Mouse (Mus musculus): ENCODE measurements around the gene Bace2. TPM values are rescaled to one million over a fixed set of nuclear protein-coding genes. Genes with fewer than 3 reads are reported as not detected.
A peak's percentile ranks its signal among the peaks of the same experiment; 100 is the strongest.

The Bace2 gene
- 2.1 and 2.3 TPM in 2 replicates for polyA plus RNA-seq (2015; fragmentation: Nextera tagmentation; extraction: Ambion mirVana)

GRCm38 (mm10) chr16:97356499-97357187 is at the start of gene Bace2:
Gene Bace2 (plus strand): TSS chr16:97356742.
- peak within 1 kb of the TSS; percentile 55 for H3K4me3 ChIP-seq (replicated peaks)
- peak; percentile 79 for ATAC-seq
- under 1% methylated on average over 58 of the region's 58 CpGs for WGBS

GRCm38 (mm10) chr16:97307594-97307993 is 48.9 kb upstream of the Bace2 start:
- H3K27me3 ChIP-seq, result no peaks in the 10 kb centered on the region
- H3K9me3 ChIP-seq, result no peaks in the 10 kb centered on the region
- no peaks in the 10 kb centered on the region for H3K4me1 ChIP-seq (replicated peaks)
- 68% methylated on average over 4 of the region's 4 CpGs for WGBS
- no peak overlapping the region for H3K9ac ChIP-seq (replicated peaks)
- no peak overlapping the region for H3K27ac ChIP-seq
- H3K36me3 ChIP-seq, result no peaks in the 10 kb centered on the region
- no peak overlapping the region for H3K4me2 ChIP-seq (replicated peaks)
- ATAC-seq, result no peak
- H3K4me3 ChIP-seq (replicated peaks), result no peak overlapping the region

More at GRCm38 (mm10) chr16:97356499-97357187, at the start of gene Bace2:
- Histone ChIP-seq H3K27ac (no peak within 1 kb of the TSS), H3K27me3 (peaks cover 59% of the 10 kb centered on the region), H3K4me2 (replicated peaks) (peak within 1 kb of the TSS; percentile 100), H3K36me3 (no peaks in the 10 kb centered on the region), H3K9me3 (no peaks in the 10 kb centered on the region), H3K4me1 (replicated peaks) (peaks cover 26% of the 10 kb centered on the region), H3K9ac (replicated peaks) (peak within 1 kb of the TSS; percentile 63)

GRCm38 (mm10) chr16:97309796-97310569 is 46.6 kb upstream of the Bace2 start:
- Histone ChIP-seq H3K4me3 (replicated peaks) (no peak overlapping the region), H3K9me3 (no peaks in the 10 kb centered on the region), H3K4me1 (replicated peaks) (0 out of 2 replicates have a peak, but pooled peaks cover 5% of the 10 kb centered on the region), H3K36me3 (no peaks in the 10 kb centered on the region), H3K9ac (replicated peaks) (no peak overlapping the region), H3K27ac (no peak overlapping the region), H3K27me3 (no peaks in the 10 kb centered on the region), H3K4me2 (replicated peaks) (no peak overlapping the region)
- ATAC-seq, result no peak
- WGBS, result 68% methylated on average over 4 of the region's 4 CpGs

GRCm38 (mm10) chr16:97310570-97310846 is 46.0 kb upstream of the Bace2 start:
- H3K9ac ChIP-seq (replicated peaks), result no peak overlapping the region
- no peak for ATAC-seq
- 88% methylated on average over 1 of the region's 1 CpGs for WGBS
- no peaks in the 10 kb centered on the region for H3K9me3 ChIP-seq
- no peaks in the 10 kb centered on the region for H3K27me3 ChIP-seq
- no peak overlapping the region for H3K27ac ChIP-seq
- H3K4me2 ChIP-seq (replicated peaks), result no peak overlapping the region
- no peaks in the 10 kb centered on the region for H3K36me3 ChIP-seq
- no peak overlapping the region for H3K4me3 ChIP-seq (replicated peaks)
- 0 out of 2 replicates have a peak, but pooled peaks cover 5% of the 10 kb centered on the region for H3K4me1 ChIP-seq (replicated peaks)

GRCm38 (mm10) chr16:97312960-97313686 is 43.4 kb upstream of the Bace2 start:
- 32% methylated on average over 10 of the region's 10 CpGs for WGBS
- no peaks in the 10 kb centered on the region for H3K27me3 ChIP-seq
- no peak overlapping the region for H3K27ac ChIP-seq
- H3K4me3 ChIP-seq (replicated peaks), result no peak overlapping the region
- 0 out of 2 replicates have a peak, but pooled peaks cover 5% of the 10 kb centered on the region for H3K4me1 ChIP-seq (replicated peaks)
- H3K36me3 ChIP-seq, result no peaks in the 10 kb centered on the region
- no peaks in the 10 kb centered on the region for H3K9me3 ChIP-seq
- ATAC-seq, result peak; percentile 83
- no peak overlapping the region for H3K9ac ChIP-seq (replicated peaks)
- H3K4me2 ChIP-seq (replicated peaks), result no peak overlapping the region

- no peaks in the 10 kb centered on the region for H3K36me3 ChIP-seq
- H3K9me3 ChIP-seq, result no peaks in the 10 kb centered on the region
- H3K4me3 ChIP-seq (replicated peaks), result no peak overlapping the region
- no peak overlapping the region for H3K9ac ChIP-seq (replicated peaks)
- ATAC-seq, result no peak
- no peaks in the 10 kb centered on the region for H3K27me3 ChIP-seq
- WGBS, result 96% methylated on average over 3 of the region's 3 CpGs
- H3K4me1 ChIP-seq (replicated peaks), result peaks cover 9% of the 10 kb centered on the region; the same call in 1 of the 2 replicates
- no peak overlapping the region for H3K4me2 ChIP-seq (replicated peaks)
- no peak overlapping the region for H3K27ac ChIP-seq
These were observed 35.0 kb upstream of the Bace2 start for GRCm38 (mm10) chr16:97321576-97321975.

GRCm38 (mm10) chr16:97322604-97323003 is 33.9 kb upstream of the Bace2 start:
- Histone ChIP-seq H3K4me1 (replicated peaks) (peaks cover 9% of the 10 kb centered on the region; the same call in 1 of the 2 replicates), H3K9ac (replicated peaks) (no peak overlapping the region), H3K4me2 (replicated peaks) (no peak overlapping the region), H3K9me3 (no peaks in the 10 kb centered on the region), H3K36me3 (no peaks in the 10 kb centered on the region), H3K27ac (no peak overlapping the region; the same call in 1 of the 2 replicates), H3K27me3 (no peaks in the 10 kb centered on the region), H3K4me3 (replicated peaks) (no peak overlapping the region)
- peak; percentile 60; the same call in 1 of the 2 replicates for ATAC-seq

- no peaks in the 10 kb centered on the region for H3K9me3 ChIP-seq
- H3K27ac ChIP-seq, result no peak overlapping the region
- peaks cover 9% of the 10 kb centered on the region; the same call in 1 of the 2 replicates for H3K4me1 ChIP-seq (replicated peaks)
- H3K4me2 ChIP-seq (replicated peaks), result no peak overlapping the region
- H3K36me3 ChIP-seq, result no peaks in the 10 kb centered on the region
- H3K9ac ChIP-seq (replicated peaks), result no peak overlapping the region
- 0 out of 2 replicates have a peak, but pooled peaks have one; percentile 17 for ATAC-seq
- no peaks in the 10 kb centered on the region for H3K27me3 ChIP-seq
- no peak overlapping the region for H3K4me3 ChIP-seq (replicated peaks)
- WGBS, result 37% methylated on average over 8 of the region's 8 CpGs
These were observed 30.6 kb upstream of the Bace2 start for GRCm38 (mm10) chr16:97325975-97326374.

GRCm38 (mm10) chr16:97328602-97329001 is 27.9 kb upstream of the Bace2 start:
- Histone ChIP-seq H3K4me1 (replicated peaks) (no peaks in the 10 kb centered on the region), H3K4me2 (replicated peaks) (no peak overlapping the region), H3K36me3 (no peaks in the 10 kb centered on the region), H3K9ac (replicated peaks) (no peak overlapping the region), H3K9me3 (no peaks in the 10 kb centered on the region), H3K4me3 (replicated peaks) (no peak overlapping the region), H3K27me3 (no peaks in the 10 kb centered on the region), H3K27ac (no peak overlapping the region)
- ATAC-seq, result no peak
- 90% methylated on average over 2 of the region's 2 CpGs for WGBS

- H3K9me3 ChIP-seq, result no peaks in the 10 kb centered on the region
- H3K27ac ChIP-seq, result no peak overlapping the region
- H3K27me3 ChIP-seq, result peaks cover 36% of the 10 kb centered on the region
- H3K4me3 ChIP-seq (replicated peaks), result no peak overlapping the region
- ATAC-seq, result no peak
- no peak overlapping the region for H3K9ac ChIP-seq (replicated peaks)
- H3K4me2 ChIP-seq (replicated peaks), result no peak overlapping the region
- no peaks in the 10 kb centered on the region for H3K36me3 ChIP-seq
- peaks cover 23% of the 10 kb centered on the region for H3K4me1 ChIP-seq (replicated peaks)
- 91% methylated on average over 2 of the region's 2 CpGs for WGBS
These were observed 3.5 kb upstream of the Bace2 start for GRCm38 (mm10) chr16:97353013-97353412.

GRCm38 (mm10) chr16:97354632-97355031 is 1.9 kb upstream of the Bace2 start:
- H3K27me3 ChIP-seq, result peaks cover 51% of the 10 kb centered on the region
- peaks cover 26% of the 10 kb centered on the region for H3K4me1 ChIP-seq (replicated peaks)
- 63% methylated on average over 2 of the region's 2 CpGs for WGBS
- H3K9ac ChIP-seq (replicated peaks), result no peak overlapping the region
- H3K36me3 ChIP-seq, result no peaks in the 10 kb centered on the region
- no peak overlapping the region for H3K27ac ChIP-seq
- no peak overlapping the region for H3K4me2 ChIP-seq (replicated peaks)
- H3K9me3 ChIP-seq, result no peaks in the 10 kb centered on the region
- no peak overlapping the region for H3K4me3 ChIP-seq (replicated peaks)
- ATAC-seq, result no peak

Measured in midbrain, embryonic 13.5 days (tissue).